Mouse (Mus musculus) lung, adult 2 months (tissue): ENCODE data around the gene Magi2.

ENCODE experiments used
- CTCF ChIP-seq: fragments of 200-500 bp; IDR thresholded peaks from 2 replicates; pipeline ENCODE4 v1.5.1; 2011; ENCODE audit warnings: mild to moderate bottlenecking, low read length, control low read depth; ENCODE audit not compliant: insufficient read depth
- POLR2A ChIP-seq: fragments of 200-500 bp; IDR thresholded peaks from 2 replicates; pipeline ENCODE4 v1.6.1; 2011; ENCODE audit warnings: low read depth, mild to moderate bottlenecking, control low read depth, low read length, borderline replicate concordance; ENCODE audit errors: extremely low read depth

- no peak for TF ChIP-seq CTCF
- no peak for TF ChIP-seq POLR2A
Observed at GRCm38 (mm10) chr5:20046649-20047048, 819.8 kb downstream of the Magi2 start.
